Mouse (Mus musculus): ENCODE results near the gene Actc1.

Actc1 gene

GRCm38 (mm10) chr2:114052696-114053598 is at the start of gene Actc1:
Gene Actc1 (minus strand): TSS chr2:114053548.
- peak; percentile 57 for DNase-seq

- no peak for DNase-seq
These were observed 49.1 kb upstream of the Actc1 start for GRCm38 (mm10) chr2:114102471-114102870.

GRCm38 (mm10) chr2:114100834-114101233 is 47.5 kb upstream of the Actc1 start:
- no peak for DNase-seq

GRCm38 (mm10) chr2:114099816-114100215 is 46.5 kb upstream of the Actc1 start:
- DNase-seq: no peak

- DNase-seq: no peak
These were observed 45.8 kb upstream of the Actc1 start for GRCm38 (mm10) chr2:114099109-114099508.

- no peak for DNase-seq
These were observed 44.3 kb upstream of the Actc1 start for GRCm38 (mm10) chr2:114097627-114098026.

- no peak for DNase-seq
These were observed 43.2 kb upstream of the Actc1 start for GRCm38 (mm10) chr2:114096570-114096969.

GRCm38 (mm10) chr2:114095348-114095747 is 42.0 kb upstream of the Actc1 start:
- DNase-seq: no peak

- DNase-seq: no peak
These were observed 41.3 kb upstream of the Actc1 start for GRCm38 (mm10) chr2:114094696-114095095.

GRCm38 (mm10) chr2:114093577-114093976 is 40.2 kb upstream of the Actc1 start:
- peak; percentile 28 for DNase-seq

- peak; percentile 66 for DNase-seq
These were observed 36.5 kb upstream of the Actc1 start for GRCm38 (mm10) chr2:114089862-114090261.

- DNase-seq: peak; percentile 75
These were observed 33.9 kb upstream of the Actc1 start for GRCm38 (mm10) chr2:114087271-114087670.

GRCm38 (mm10) chr2:114071876-114072275 is 18.5 kb upstream of the Actc1 start:
- DNase-seq: no peak

GRCm38 (mm10) chr2:114066226-114066625 is 12.9 kb upstream of the Actc1 start:
- no peak for DNase-seq

- DNase-seq: no peak
These were observed 10.7 kb upstream of the Actc1 start for GRCm38 (mm10) chr2:114064004-114064403.

GRCm38 (mm10) chr2:114060071-114060591 is 6.8 kb upstream of the Actc1 start:
- no peak for DNase-seq

- no peak for DNase-seq
These were observed 6.3 kb upstream of the Actc1 start for GRCm38 (mm10) chr2:114059608-114060007.

- no peak for DNase-seq
These were observed 5.0 kb upstream of the Actc1 start for GRCm38 (mm10) chr2:114058226-114058796.

GRCm38 (mm10) chr2:114057303-114057853 is 4.0 kb upstream of the Actc1 start:
- DNase-seq: peak; percentile 78

GRCm38 (mm10) chr2:114054129-114054528 is 781 bp upstream of the Actc1 start:
- no peak for DNase-seq

GRCm38 (mm10) chr2:114051871-114052241 is 1.5 kb downstream of the Actc1 start:
- DNase-seq: no peak

GRCm38 (mm10) chr2:114051111-114051870 is 2.1 kb downstream of the Actc1 start:
- DNase-seq: no peak

GRCm38 (mm10) chr2:114050150-114050549 is 3.2 kb downstream of the Actc1 start:
- DNase-seq: no peak
